Mouse (Mus musculus): Measurements from ENCODE around the gene Nfkbie. TPM values are rescaled to one million over a fixed set of nuclear protein-coding genes. Genes with fewer than 3 reads are reported as not detected.

The Nfkbie gene
- total RNA-seq, 1 experiment from 2014 or later = 11.0 TPM

DNA sequence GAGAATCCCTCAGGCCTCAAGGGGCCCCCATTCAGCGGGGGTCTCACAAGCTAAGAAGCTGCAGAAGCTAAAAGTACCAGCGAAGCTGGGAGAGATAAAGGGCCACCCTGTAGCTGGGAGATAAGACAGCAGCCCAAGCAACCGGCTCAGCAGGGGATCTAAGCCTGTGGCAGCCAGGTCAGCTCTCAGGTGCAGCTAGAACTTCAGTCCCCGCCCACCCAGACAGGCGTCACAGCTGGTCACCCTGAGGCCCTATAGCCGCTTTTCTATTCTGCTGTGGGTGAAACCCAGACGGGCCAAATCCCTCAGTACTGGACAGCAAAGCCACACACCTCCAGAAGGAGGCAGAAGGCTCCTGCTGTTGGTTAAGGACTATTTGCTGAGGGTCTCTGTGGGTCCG is 38.0 kb downstream of the Nfkbie start:
- peak; percentile 8; the same call in 1 of the 2 replicates for ATAC-seq (replicated peaks; ENCODE audit: low read depth, poor library complexity, severe bottlenecking)

DNA sequence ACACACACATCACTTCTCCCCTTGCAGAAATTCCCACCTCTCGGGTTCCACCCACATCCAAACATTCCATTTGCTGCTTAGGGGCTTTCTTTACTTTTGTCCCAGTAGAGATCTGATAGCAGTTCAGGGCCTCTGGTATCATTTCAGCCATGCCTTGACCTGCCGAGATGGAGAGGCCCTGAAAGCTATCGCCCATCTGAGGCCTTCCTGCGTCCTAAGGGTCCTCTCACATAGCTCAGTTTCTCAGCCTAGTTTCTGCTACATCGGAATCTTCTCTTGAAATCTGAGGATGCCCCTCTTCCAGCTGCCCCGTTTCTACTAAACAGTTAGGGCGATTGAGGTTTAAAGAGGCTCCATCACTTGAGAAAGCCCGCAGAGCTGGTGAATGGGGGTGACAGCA is 38.7 kb downstream of the Nfkbie start:
- ATAC-seq (replicated peaks; ENCODE audit: low read depth, poor library complexity, severe bottlenecking) = no peak

GRCm38 (mm10) chr17:45594881-45595735 is 39.6 kb downstream of the Nfkbie start:
- ATAC-seq (replicated peaks; ENCODE audit: low read depth, poor library complexity, severe bottlenecking) = peak; percentile 31; the same call in 1 of the 2 replicates

GRCm38 (mm10) chr17:45595736-45596390 is 40.4 kb downstream of the Nfkbie start:
- ATAC-seq (replicated peaks; ENCODE audit: low read depth, poor library complexity, severe bottlenecking) = no peak

DNA sequence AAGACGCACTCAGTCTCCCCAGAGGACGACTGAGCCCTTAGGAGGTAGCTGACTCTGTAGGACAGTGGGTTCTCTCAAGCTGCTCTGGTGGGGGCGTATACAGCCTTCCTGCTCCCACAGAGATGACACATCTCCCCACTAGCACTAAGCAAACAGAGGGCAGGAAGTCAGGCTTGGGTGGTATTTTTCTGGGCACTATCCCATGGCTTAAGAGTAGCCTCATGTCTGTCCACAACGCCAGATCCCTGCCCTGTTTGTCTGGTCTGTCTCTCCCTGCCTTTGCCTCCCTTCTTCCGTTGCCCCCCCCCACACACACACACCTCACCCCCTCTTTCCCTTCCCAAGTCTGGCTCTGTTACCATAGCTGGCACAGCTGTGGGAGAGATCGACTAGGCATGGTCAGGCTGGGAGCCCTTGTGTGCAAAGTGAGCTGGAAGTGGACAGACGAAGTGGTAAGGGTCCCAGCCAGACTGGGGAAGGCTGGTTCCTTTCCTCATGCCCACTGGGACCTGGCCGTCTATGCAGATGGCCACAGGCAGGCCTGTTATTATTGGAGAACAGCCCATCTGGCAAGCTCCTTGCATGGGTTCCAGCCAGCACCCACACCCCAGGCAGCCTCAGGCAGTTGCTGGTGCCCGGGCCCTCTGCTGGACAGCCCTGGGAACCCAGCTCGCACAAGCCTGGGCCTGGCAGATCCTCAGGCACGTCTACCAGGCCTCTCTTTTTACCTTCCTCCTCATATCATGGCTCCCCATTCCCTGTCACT is 41.3 kb downstream of the Nfkbie start:
- peak; percentile 67 for ATAC-seq (replicated peaks; ENCODE audit: low read depth, poor library complexity, severe bottlenecking)

DNA sequence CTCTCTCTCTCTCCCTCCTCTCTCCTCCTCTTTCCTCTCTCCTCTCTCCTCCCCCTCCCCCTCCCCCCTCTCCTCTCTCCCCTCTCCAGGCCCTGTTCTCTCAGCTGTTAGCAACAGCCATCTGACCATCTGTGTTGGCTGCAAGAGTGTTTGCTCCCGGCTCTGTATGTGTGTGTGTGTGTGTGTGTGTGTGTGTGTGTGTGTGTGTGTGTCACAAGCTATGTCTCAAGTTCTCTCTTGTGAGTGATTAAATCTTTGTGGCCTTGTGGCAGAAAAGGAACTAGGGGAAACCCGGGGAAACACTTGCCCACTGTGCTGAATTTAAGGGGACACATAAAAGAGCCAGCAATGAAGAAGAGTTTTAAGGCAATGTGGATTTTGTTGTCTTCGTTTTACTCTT is 42.3 kb downstream of the Nfkbie start:
- ATAC-seq (replicated peaks; ENCODE audit: low read depth, poor library complexity, severe bottlenecking) = peak; percentile 34

- no peak for ATAC-seq (replicated peaks; ENCODE audit: low read depth, poor library complexity, severe bottlenecking)
These were observed 42.9 kb downstream of the Nfkbie start for GRCm38 (mm10) chr17:45598376-45598775.

DNA sequence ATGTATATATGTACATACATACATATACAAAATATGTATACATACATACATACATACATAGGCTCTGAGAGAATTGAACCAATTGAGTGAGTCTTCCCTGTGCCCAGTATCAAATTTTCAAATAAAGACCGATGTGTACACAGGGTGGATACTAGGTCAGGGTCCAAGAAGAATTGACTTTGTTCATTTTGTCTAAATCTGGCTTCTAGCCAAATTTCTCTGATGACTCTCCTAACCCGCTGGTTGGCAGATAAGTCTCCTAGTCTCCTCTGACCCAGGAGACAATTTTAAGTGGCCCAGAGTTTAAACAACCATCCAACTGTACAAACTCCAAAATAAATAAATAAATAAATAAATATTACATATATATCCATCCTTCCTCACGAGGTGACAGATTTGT is 43.4 kb downstream of the Nfkbie start:
- ATAC-seq (replicated peaks; ENCODE audit: low read depth, poor library complexity, severe bottlenecking) = no peak

DNA sequence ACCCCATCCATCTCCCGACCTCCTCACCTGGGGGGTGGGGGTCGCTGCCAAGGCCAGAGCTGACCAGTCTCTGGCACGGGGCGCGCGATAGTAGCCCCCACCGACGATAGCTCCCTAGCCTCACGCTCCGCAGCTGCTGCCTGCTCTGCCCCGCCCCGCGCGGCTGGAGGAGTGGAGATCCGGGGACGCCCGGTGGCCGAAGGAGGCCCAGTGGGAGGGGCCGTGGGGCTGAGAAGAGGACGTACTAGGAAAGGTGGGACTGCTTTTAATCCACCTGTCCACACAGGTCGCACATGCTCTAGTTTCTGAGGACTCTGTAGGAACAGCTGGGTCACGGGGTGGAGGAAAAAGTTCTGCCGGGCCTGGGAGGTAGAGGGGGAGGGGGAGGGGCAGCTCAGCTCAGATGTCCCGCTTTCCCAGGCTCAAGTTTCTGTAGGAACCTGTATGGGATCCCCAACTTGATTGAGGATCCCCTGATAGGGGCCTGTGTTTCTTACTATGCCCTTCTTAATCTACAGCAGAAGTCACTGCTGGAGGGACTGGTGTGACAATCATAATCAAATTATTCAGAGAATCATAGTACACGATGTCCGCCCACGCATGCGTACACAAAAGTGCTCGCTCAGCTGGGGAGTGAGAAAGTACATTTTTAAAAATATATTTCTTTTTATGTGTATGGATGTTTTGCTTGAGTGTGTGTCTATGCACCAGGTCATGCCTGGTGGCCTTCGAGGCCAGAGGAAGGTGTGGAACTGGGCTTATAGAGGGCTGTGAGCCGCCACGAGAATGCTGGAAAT is 44.1 kb downstream of the Nfkbie start, which contains the start of gene Slc29a1:
Gene Slc29a1 (minus strand): TSS at position 161 of the 797 bp plus-strand sequence.
- ATAC-seq (replicated peaks; ENCODE audit: low read depth, poor library complexity, severe bottlenecking) = 0 out of 2 replicates have a peak, but pooled peaks have one; percentile 17

DNA sequence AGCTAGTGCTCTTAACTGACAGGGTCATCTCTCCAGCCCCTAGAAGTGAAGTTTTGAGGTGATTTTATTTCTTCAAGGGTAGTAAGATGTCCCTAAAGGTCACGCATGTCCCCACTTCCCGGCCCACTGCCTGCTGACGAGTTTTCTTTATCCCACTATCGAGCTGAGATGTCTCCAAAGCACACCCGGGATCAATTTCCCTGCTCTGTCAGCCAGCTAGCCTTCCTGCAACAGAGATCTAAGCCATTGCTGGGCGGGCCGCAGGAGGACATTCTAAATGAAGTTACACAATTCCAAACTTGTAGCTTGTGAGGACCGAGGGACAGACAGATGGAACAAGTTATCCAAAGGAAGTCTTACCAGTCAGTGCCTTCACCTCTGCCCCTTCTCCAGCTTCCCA is 44.8 kb downstream of the Nfkbie start:
- no peak for ATAC-seq (replicated peaks; ENCODE audit: low read depth, poor library complexity, severe bottlenecking)

- no peak for ATAC-seq (replicated peaks; ENCODE audit: low read depth, poor library complexity, severe bottlenecking)
These were observed 45.8 kb downstream of the Nfkbie start for GRCm38 (mm10) chr17:45601325-45601724.

GRCm38 (mm10) chr17:45601877-45602304 is 46.4 kb downstream of the Nfkbie start, which contains the start of gene Mymx:
Gene Mymx, minus strand, starts transcription at chr17:45602102.
- no peak for ATAC-seq (replicated peaks; ENCODE audit: low read depth, poor library complexity, severe bottlenecking)

DNA sequence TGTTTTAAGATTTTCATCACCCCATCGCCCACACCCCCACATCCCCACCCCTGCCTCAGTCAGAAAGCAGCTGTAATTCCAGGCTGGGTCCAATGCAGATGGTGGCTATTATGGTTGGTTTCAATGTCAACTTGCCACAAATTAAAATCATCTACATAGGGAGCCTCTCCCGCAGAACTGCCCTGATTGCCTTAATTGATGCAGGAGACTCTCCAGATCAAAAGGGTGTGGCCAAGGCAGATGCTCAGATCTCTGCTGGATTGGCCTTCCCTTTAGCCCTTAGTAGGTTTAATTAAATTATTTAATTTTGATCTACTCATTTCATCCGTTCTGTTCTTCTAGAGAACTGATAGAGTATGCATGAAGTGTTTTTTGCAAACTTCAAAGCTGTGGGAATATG is 47.5 kb downstream of the Nfkbie start:
- no peak for ATAC-seq (replicated peaks; ENCODE audit: low read depth, poor library complexity, severe bottlenecking)

DNA sequence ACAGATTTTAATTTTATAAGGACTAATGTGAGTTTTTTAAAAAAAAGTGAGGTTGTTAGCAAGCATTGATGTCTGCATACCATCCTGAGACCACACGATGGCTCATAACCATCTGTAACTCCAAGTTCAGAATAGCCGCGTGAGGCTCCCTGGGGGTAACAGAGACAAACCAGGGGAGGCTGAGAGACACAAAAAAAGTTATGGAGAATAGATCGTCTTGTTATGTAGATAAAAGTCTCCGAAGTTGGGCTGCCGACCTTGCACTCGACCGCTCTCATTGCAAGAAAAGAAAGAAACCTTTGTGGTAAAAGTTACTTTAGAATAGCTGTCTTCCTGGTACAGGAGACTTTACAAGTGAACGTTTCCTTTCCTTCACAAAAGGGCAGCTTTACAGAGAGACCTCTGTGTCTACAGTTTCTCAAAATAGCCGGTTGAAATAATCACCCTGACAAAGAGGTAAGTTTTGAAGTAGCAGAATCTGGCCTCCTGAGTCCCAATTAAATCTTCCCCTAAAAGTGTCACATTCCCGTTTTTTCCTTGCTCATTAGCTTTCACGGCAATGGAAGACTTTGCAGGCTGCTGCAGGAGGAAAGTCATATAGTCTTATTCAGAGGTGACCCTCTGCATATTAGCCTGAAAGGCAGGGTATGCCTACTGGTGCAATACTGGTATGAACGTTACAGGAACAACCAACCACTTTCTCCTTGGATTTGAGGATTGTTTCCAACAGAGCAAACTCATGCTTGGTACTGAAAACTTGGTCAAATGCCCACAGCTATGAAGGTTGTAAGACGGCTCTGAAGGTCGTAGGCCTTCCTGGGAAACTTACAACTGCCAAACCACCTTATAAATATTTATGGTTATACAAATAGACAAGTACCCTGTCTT is 51.7 kb downstream of the Nfkbie start:
- ATAC-seq (replicated peaks; ENCODE audit: low read depth, poor library complexity, severe bottlenecking) = no peak

GRCm38 (mm10) chr17:45608396-45608795 is 52.9 kb downstream of the Nfkbie start:
- ATAC-seq (replicated peaks; ENCODE audit: low read depth, poor library complexity, severe bottlenecking) = no peak

DNA sequence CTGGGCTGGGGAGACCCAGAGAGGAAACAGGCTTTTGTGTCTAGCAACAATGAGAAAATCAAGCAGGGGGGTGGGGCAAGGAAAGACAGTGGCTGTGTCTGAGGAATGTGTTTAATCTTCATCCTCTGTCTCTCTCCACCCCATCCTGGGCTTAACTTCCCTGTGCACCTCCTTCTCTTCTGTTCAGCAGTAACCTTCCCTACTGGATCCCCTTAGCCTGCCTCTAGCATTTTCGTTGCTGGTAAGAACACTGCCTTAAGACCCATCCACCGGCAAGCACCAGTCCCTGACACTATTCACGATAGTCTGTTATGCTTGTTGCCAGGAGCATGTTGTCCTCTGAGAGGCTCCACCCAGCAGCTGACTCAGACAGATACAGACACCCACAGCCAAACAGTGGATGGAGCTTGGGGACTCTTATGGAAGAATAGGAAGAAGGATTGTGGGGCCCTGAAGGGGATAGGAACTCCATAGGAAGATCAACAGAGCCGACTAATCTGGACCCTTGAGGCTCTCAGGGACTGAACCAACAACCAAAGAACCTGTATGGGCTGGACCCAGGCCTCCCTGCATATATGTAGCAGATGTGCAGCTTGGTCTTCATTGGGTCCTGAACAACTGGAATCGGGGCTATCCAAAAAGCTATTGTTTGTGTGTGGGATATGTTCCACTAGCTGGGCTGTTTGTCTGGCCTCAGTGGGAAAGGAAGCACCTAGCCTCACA is 54.8 kb downstream of the Nfkbie start:
- no peak for ATAC-seq (replicated peaks; ENCODE audit: low read depth, poor library complexity, severe bottlenecking)

DNA sequence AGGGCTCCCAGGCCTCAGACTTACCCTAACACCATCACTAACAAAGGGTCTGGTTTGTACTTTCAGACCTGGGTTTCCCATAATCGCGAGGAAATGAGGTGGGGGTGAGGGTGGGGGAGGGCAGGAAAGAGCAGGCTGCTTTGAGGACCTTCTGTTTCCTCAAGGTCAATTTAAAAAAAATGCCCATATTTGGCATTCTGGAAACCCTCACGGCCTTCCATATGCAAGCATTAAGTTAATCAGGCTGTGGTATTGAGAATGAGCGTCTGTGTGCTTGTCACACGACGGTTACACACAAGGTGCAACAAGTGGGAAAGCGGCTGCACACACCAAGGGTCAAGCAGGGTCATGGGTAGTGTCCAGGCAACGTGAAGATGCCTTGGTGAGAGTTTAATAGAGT is 56.5 kb downstream of the Nfkbie start:
- no peak for ATAC-seq (replicated peaks; ENCODE audit: low read depth, poor library complexity, severe bottlenecking)
